Mouse (Mus musculus) cortical plate, adult 2 months (tissue): ENCODE results near the gene Vwf.

Experiments used
- CTCF ChIP-seq: fragments of 200-500 bp; IDR thresholded peaks from 2 replicates; pipeline ENCODE4 v1.5.1; 2011; ENCODE audit warnings: mild to moderate bottlenecking, control low read depth, low read length; ENCODE audit not compliant: insufficient read depth; ENCODE audit errors: extremely low read depth
- POLR2A ChIP-seq: fragments of 200-500 bp; IDR thresholded peaks from 2 replicates; pipeline ENCODE4 v1.6.1; 2011; ENCODE audit warnings: mild to moderate bottlenecking, low read length, control low read depth; ENCODE audit not compliant: insufficient read depth; ENCODE audit errors: extremely low read depth

GRCm38 (mm10) chr6:125600669-125601068 is 54.1 kb downstream of the Vwf start:
- no peak for TF ChIP-seq CTCF
- TF ChIP-seq POLR2A = no peak
